Mouse (Mus musculus): ENCODE data around the gene Mup6. TPM values are rescaled to one million over a fixed set of nuclear protein-coding genes. Genes with fewer than 3 reads are reported as not detected.

Gene Mup6
- 0.38 and 0.59 TPM in 2 replicates for polyA plus RNA-seq (2014; fragmentation: Nextera tagmentation; extraction: Ambion mirVana)

- Histone ChIP-seq H3K27ac (ENCODE audit: low read depth, low read length) (no peak within 1 kb of the TSS), H3K4me1 (ENCODE audit: control insufficient read depth, insufficient read depth, low read length) (no peaks in the 10 kb centered on the region), H3K4me3 (ENCODE audit: low read depth, low read length) (no peak within 1 kb of the TSS), H3K27me3 (ENCODE audit: control insufficient read depth, insufficient read depth, low read length) (no peaks in the 10 kb centered on the region), H3K36me3 (ENCODE audit: control insufficient read depth, insufficient read depth, low read length) (no peaks in the 10 kb centered on the region), H3K9me3 (ENCODE audit: control insufficient read depth, low read length) (no peaks in the 10 kb centered on the region), H3K9ac (ENCODE audit: low read length) (no peak within 1 kb of the TSS), H3K4me2 (ENCODE audit: low read depth) (no peak within 1 kb of the TSS)
- DNase-seq (ENCODE audit: low spot score) (no peak), ATAC-seq (ENCODE audit: insufficient read depth, low FRiP score, low TSS enrichment) (no peak)
- 35% methylated on average over 3 of the region's 3 CpGs for WGBS
These were observed at the start of gene Mup6 for GRCm38 (mm10) chr4:59963405-59964344. Mup6 (plus strand) TSS chr4:59964294.

- Histone ChIP-seq H3K36me3 (ENCODE audit: control insufficient read depth, insufficient read depth, low read length) (no peaks in the 10 kb centered on the region), H3K27me3 (ENCODE audit: control insufficient read depth, insufficient read depth, low read length) (peaks cover 6% of the 10 kb centered on the region; the same call in 1 of the 2 replicates), H3K9me3 (ENCODE audit: control insufficient read depth, low read length) (no peaks in the 10 kb centered on the region), H3K4me2 (ENCODE audit: low read depth) (no peak within 1 kb of the TSS), H3K4me1 (ENCODE audit: control insufficient read depth, insufficient read depth, low read length) (no peaks in the 10 kb centered on the region), H3K27ac (ENCODE audit: low read depth, low read length) (no peak within 1 kb of the TSS), H3K9ac (ENCODE audit: low read length) (no peak within 1 kb of the TSS), H3K4me3 (ENCODE audit: low read depth, low read length) (no peak within 1 kb of the TSS)
- ATAC-seq (ENCODE audit: insufficient read depth, low FRiP score, low TSS enrichment) (no peak), DNase-seq (ENCODE audit: low spot score) (no peak)
- 22% methylated on average over 22 of the region's 22 CpGs for WGBS
These were observed 49.3 kb upstream of the Mup6 start, which contains the start of gene Slc46a2 for GRCm38 (mm10) chr4:59914608-59915403. Slc46a2 (minus strand) TSS chr4:59915056.

GRCm38 (mm10) chr4:59917966-59918365 is 46.1 kb upstream of the Mup6 start:
- Histone ChIP-seq H3K4me1 (ENCODE audit: control insufficient read depth, insufficient read depth, low read length) (no peaks in the 10 kb centered on the region), H3K36me3 (ENCODE audit: control insufficient read depth, insufficient read depth, low read length) (no peaks in the 10 kb centered on the region), H3K9ac (ENCODE audit: low read length) (no peak overlapping the region), H3K27me3 (ENCODE audit: control insufficient read depth, insufficient read depth, low read length) (peaks cover 6% of the 10 kb centered on the region; the same call in 1 of the 2 replicates), H3K4me2 (ENCODE audit: low read depth) (no peak overlapping the region), H3K4me3 (ENCODE audit: low read depth, low read length) (no peak overlapping the region), H3K9me3 (ENCODE audit: control insufficient read depth, low read length) (no peaks in the 10 kb centered on the region), H3K27ac (ENCODE audit: low read depth, low read length) (no peak overlapping the region)
- 94% methylated on average over 3 of the region's 3 CpGs for WGBS
- no peak for DNase-seq (ENCODE audit: low spot score)
- ATAC-seq (ENCODE audit: insufficient read depth, low FRiP score, low TSS enrichment): no peak

DNA sequence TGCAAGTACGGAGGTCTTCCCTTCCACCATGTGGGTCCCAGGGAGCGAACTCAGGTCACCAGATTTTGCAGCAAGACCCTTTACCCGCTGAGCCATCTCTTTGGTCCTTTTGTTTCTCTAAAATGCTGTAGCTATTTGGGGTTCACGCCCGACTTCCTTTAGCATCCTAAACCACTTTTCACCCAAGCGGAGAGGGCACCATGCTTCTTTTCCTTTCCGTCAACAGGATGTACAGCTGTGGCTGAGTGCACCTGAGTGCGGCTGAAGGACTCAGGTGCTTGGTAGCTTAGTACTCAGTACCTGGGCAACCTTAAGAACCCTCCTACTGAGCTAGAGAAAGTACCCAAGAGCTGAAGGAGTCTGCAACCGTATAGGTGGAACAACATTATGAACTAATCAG is 39.0 kb upstream of the Mup6 start:
- H3K4me1 ChIP-seq (ENCODE audit: control insufficient read depth, insufficient read depth, low read length): no peaks in the 10 kb centered on the region
- no peak overlapping the region for H3K4me3 ChIP-seq (ENCODE audit: low read depth, low read length)
- H3K27me3 ChIP-seq (ENCODE audit: control insufficient read depth, insufficient read depth, low read length): no peaks in the 10 kb centered on the region
- H3K4me2 ChIP-seq (ENCODE audit: low read depth): no peak overlapping the region
- ATAC-seq (ENCODE audit: insufficient read depth, low FRiP score, low TSS enrichment) (no peak), DNase-seq (ENCODE audit: low spot score) (no peak)
- H3K9ac ChIP-seq (ENCODE audit: low read length): no peak overlapping the region
- H3K36me3 ChIP-seq (ENCODE audit: control insufficient read depth, insufficient read depth, low read length): no peaks in the 10 kb centered on the region
- 85% methylated on average over 9 of the region's 9 CpGs for WGBS
- H3K27ac ChIP-seq (ENCODE audit: low read depth, low read length): no peak overlapping the region
- H3K9me3 ChIP-seq (ENCODE audit: control insufficient read depth, low read length): no peaks in the 10 kb centered on the region

DNA sequence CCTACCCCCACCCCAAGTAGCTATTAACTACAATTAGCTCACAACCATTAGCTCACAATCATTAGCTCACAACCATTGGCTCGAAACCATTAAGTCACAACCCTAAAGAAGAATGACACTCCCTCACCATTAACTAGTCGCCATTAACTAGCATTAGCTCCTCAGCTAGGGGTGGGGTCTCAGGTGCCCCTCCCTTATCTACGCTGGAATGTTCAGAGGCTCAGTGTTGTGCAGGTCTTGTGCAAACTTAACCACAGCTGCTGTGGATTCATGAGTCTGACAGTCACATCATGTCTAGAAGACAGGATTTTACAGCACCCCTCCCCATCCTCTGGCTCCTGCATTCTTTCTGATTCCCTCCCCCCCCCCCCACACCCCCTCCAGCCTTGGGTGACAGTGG is 36.4 kb upstream of the Mup6 start:
- no peak overlapping the region for H3K9ac ChIP-seq (ENCODE audit: low read length)
- no peaks in the 10 kb centered on the region for H3K36me3 ChIP-seq (ENCODE audit: control insufficient read depth, insufficient read depth, low read length)
- no peaks in the 10 kb centered on the region for H3K27me3 ChIP-seq (ENCODE audit: control insufficient read depth, insufficient read depth, low read length)
- H3K9me3 ChIP-seq (ENCODE audit: control insufficient read depth, low read length): no peaks in the 10 kb centered on the region
- H3K4me3 ChIP-seq (ENCODE audit: low read depth, low read length): no peak overlapping the region
- no peak overlapping the region for H3K27ac ChIP-seq (ENCODE audit: low read depth, low read length)
- 68% methylated on average over 3 of the region's 3 CpGs for WGBS
- no peaks in the 10 kb centered on the region for H3K4me1 ChIP-seq (ENCODE audit: control insufficient read depth, insufficient read depth, low read length)
- ATAC-seq (ENCODE audit: insufficient read depth, low FRiP score, low TSS enrichment) (0 out of 2 replicates have a peak, but pooled peaks have one; percentile 27), DNase-seq (ENCODE audit: low spot score) (no peak)
- no peak overlapping the region for H3K4me2 ChIP-seq (ENCODE audit: low read depth)

DNA sequence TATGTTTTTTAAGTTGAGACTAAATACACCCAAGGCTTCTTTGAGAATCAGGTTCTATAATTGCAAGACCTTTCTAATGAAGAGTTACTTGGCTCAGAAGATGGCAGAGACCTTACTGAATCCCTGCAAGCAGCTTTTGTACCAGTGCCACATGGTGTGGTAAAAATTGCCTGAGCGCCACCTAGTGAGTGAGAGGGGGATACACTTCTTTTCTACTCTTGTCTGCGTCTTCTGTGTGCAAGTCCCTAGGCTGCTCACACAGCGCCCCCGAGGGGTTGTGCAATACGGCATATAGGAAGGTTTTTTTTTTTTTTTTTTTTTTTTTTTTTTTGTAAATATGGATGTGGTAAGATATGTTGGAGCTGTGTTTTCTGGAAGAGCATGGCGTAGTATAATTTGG is 35.7 kb upstream of the Mup6 start:
- Histone ChIP-seq H3K9me3 (ENCODE audit: control insufficient read depth, low read length) (no peaks in the 10 kb centered on the region), H3K36me3 (ENCODE audit: control insufficient read depth, insufficient read depth, low read length) (no peaks in the 10 kb centered on the region), H3K9ac (ENCODE audit: low read length) (no peak overlapping the region), H3K4me3 (ENCODE audit: low read depth, low read length) (no peak overlapping the region), H3K27me3 (ENCODE audit: control insufficient read depth, insufficient read depth, low read length) (no peaks in the 10 kb centered on the region), H3K4me1 (ENCODE audit: control insufficient read depth, insufficient read depth, low read length) (no peaks in the 10 kb centered on the region), H3K27ac (ENCODE audit: low read depth, low read length) (no peak overlapping the region), H3K4me2 (ENCODE audit: low read depth) (no peak overlapping the region)
- DNase-seq (ENCODE audit: low spot score) (peak; percentile 50), ATAC-seq (ENCODE audit: insufficient read depth, low FRiP score, low TSS enrichment) (0 out of 2 replicates have a peak, but pooled peaks have one; percentile 14)
- WGBS: 26% methylated on average over 6 of the region's 6 CpGs

- H3K4me1 ChIP-seq (ENCODE audit: control insufficient read depth, insufficient read depth, low read length): no peaks in the 10 kb centered on the region
- no peak overlapping the region for H3K4me3 ChIP-seq (ENCODE audit: low read depth, low read length)
- H3K27me3 ChIP-seq (ENCODE audit: control insufficient read depth, insufficient read depth, low read length): no peaks in the 10 kb centered on the region
- no peak overlapping the region for H3K4me2 ChIP-seq (ENCODE audit: low read depth)
- peak; percentile 36 for DNase-seq (ENCODE audit: low spot score)
- no peak overlapping the region for H3K27ac ChIP-seq (ENCODE audit: low read depth, low read length)
- peak; percentile 71 for ATAC-seq (ENCODE audit: insufficient read depth, low FRiP score, low TSS enrichment)
- no peak overlapping the region for H3K9ac ChIP-seq (ENCODE audit: low read length)
- H3K9me3 ChIP-seq (ENCODE audit: control insufficient read depth, low read length): no peaks in the 10 kb centered on the region
- 61% methylated on average over 6 of the region's 6 CpGs for WGBS
- H3K36me3 ChIP-seq (ENCODE audit: control insufficient read depth, insufficient read depth, low read length): no peaks in the 10 kb centered on the region
These were observed 31.4 kb upstream of the Mup6 start for GRCm38 (mm10) chr4:59932505-59933281.

DNA sequence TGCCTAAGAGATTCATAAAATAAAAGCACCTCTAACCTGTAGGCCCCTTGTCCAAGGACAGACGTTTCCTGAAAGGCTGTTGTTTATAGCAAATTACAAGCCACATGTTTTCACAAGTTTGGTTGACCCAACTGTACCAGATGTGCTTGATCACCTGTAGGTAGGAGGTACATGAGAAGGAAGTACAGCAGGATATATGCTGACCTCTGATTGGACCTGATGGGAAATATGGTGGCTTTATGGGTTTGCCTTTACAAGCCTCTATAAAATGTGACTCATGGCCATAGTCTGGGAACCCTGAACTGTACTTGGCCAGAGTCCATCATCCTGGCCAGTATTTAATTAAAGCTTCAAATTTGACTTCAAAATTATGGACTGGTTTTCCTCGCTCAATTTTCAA is 26.6 kb upstream of the Mup6 start:
- Histone ChIP-seq H3K4me2 (ENCODE audit: low read depth) (no peak overlapping the region), H3K27me3 (ENCODE audit: control insufficient read depth, insufficient read depth, low read length) (no peaks in the 10 kb centered on the region), H3K27ac (ENCODE audit: low read depth, low read length) (no peak overlapping the region), H3K36me3 (ENCODE audit: control insufficient read depth, insufficient read depth, low read length) (no peaks in the 10 kb centered on the region), H3K9me3 (ENCODE audit: control insufficient read depth, low read length) (no peaks in the 10 kb centered on the region), H3K9ac (ENCODE audit: low read length) (no peak overlapping the region), H3K4me3 (ENCODE audit: low read depth, low read length) (no peak overlapping the region), H3K4me1 (ENCODE audit: control insufficient read depth, insufficient read depth, low read length) (no peaks in the 10 kb centered on the region)
- ATAC-seq (ENCODE audit: insufficient read depth, low FRiP score, low TSS enrichment) (no peak), DNase-seq (ENCODE audit: low spot score) (no peak)
- 69% methylated on average over 2 of the region's 2 CpGs for WGBS
